Mouse (Mus musculus): ENCODE results near the gene Slc16a7.

DNA sequence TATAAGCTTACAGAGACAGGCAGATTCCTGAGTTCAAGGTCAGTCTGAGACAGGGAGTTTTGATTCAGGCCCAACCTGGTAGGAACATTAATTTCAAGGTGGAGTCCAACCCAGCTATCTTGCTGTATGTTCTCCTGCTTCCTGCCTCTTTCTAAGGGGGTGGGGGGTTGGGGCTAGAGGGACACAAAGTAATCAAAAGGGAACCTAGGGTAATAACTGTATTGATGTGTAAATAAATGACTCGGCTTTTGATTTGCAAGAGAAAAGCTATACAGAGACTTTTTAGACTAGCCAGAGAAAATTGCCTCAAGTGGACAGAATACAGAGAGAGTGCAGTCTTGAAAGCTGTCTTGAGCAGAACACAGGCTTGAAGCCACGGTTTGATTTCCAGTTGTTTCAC, 174.7 kb downstream of the Slc16a7 start:
- TF ChIP-seq CTCF (IDR thresholded peaks at IDR 0.05; ENCODE audit: low read depth, low read length) (no peak), GATA1 (IDR thresholded peaks at IDR 0.05; ENCODE audit: borderline replicate concordance, low read length) (no peak), POLR2AphosphoS5 (IDR thresholded peaks at IDR 0.05; ENCODE audit: insufficient replicate concordance, low read depth, low read length) (no peak)
